Mouse (Mus musculus) CD4-positive, CD25-positive, alpha-beta regulatory T cell, adult 2 months (primary cell): ENCODE results near the gene Arl3.
A peak's percentile ranks its signal among the peaks of the same experiment; 100 is the strongest.

Experiments used
- DNase-seq: peaks from one replicate; pipeline ENCODE4 v3.0.0-alpha.2; 2012; ENCODE audit warnings: low read depth, low spot score

Gene Arl3

GRCm38 (mm10) chr19:46572951-46573937 is at the start of gene Arl3, which contains the start of gene Sfxn2:
Gene Arl3 (minus strand): TSS chr19:46573198.
Gene Sfxn2 (plus strand): TSS chr19:46573365.
- DNase-seq: peak; percentile 98

GRCm38 (mm10) chr19:46622659-46623193 is 49.7 kb upstream of the Arl3 start:
- DNase-seq: no peak

GRCm38 (mm10) chr19:46621236-46622183 is 48.5 kb upstream of the Arl3 start:
- DNase-seq: no peak

GRCm38 (mm10) chr19:46620016-46620808 is 47.2 kb upstream of the Arl3 start:
- peak; percentile 88 for DNase-seq

GRCm38 (mm10) chr19:46619518-46619917 is 46.5 kb upstream of the Arl3 start:
- no peak for DNase-seq

GRCm38 (mm10) chr19:46619001-46619400 is 46.0 kb upstream of the Arl3 start:
- peak; percentile 63 for DNase-seq

GRCm38 (mm10) chr19:46618322-46618721 is 45.3 kb upstream of the Arl3 start:
- peak; percentile 67 for DNase-seq

GRCm38 (mm10) chr19:46617361-46617760 is 44.4 kb upstream of the Arl3 start:
- peak; percentile 73 for DNase-seq

GRCm38 (mm10) chr19:46616378-46616777 is 43.4 kb upstream of the Arl3 start:
- no peak for DNase-seq

GRCm38 (mm10) chr19:46608158-46608557 is 35.2 kb upstream of the Arl3 start:
- no peak for DNase-seq

- peak; percentile 71 for DNase-seq
Observed at GRCm38 (mm10) chr19:46607424-46607823, 34.4 kb upstream of the Arl3 start.

GRCm38 (mm10) chr19:46606718-46607117 is 33.7 kb upstream of the Arl3 start:
- peak; percentile 65 for DNase-seq

- no peak for DNase-seq
Observed at GRCm38 (mm10) chr19:46602406-46602805, 29.4 kb upstream of the Arl3 start.

- DNase-seq: no peak
Observed at GRCm38 (mm10) chr19:46601491-46601890, 28.5 kb upstream of the Arl3 start.

GRCm38 (mm10) chr19:46600371-46600770 is 27.4 kb upstream of the Arl3 start:
- no peak for DNase-seq

- peak; percentile 29 for DNase-seq
Observed at GRCm38 (mm10) chr19:46599375-46600256, 26.6 kb upstream of the Arl3 start.

GRCm38 (mm10) chr19:46598720-46599252 is 25.8 kb upstream of the Arl3 start, which contains the start of gene Wbp1l:
Gene Wbp1l (plus strand): TSS chr19:46599084.
- peak; percentile 99 for DNase-seq

GRCm38 (mm10) chr19:46598187-46598586 is 25.2 kb upstream of the Arl3 start:
- DNase-seq: no peak

GRCm38 (mm10) chr19:46592751-46593439 is 19.9 kb upstream of the Arl3 start:
- DNase-seq: peak; percentile 29
